Mouse (Mus musculus) left cerebral cortex, postnatal 36 days (tissue): Measurements from ENCODE around the gene Luc7l2. TPM values are rescaled to one million over a fixed set of nuclear protein-coding genes. Genes with fewer than 3 reads are reported as not detected.

Experiments used
- DNase-seq, 2 experiments: peaks; one replicate each; pipeline ENCODE4 v3.0.0; 2021 to 2022; ENCODE audit warnings: low spot score in 2 of 2, mixed read lengths in 1 of 2
- intact Hi-C: fragments of 180-260 bp; cut with DNase I; formaldehyde crosslinking; loops from one replicate; pipeline ENCODE4 v1.15.1; 2025
- total RNA-seq, 2 experiments: library from RNA; stranded (reverse); gene quantifications; 2 replicates each; pipeline ENCODE4 v1.2.3; 2021

Gene Luc7l2
- total RNA-seq, 2 experiments from 2014 or later: 124 to 217 TPM

DNA sequence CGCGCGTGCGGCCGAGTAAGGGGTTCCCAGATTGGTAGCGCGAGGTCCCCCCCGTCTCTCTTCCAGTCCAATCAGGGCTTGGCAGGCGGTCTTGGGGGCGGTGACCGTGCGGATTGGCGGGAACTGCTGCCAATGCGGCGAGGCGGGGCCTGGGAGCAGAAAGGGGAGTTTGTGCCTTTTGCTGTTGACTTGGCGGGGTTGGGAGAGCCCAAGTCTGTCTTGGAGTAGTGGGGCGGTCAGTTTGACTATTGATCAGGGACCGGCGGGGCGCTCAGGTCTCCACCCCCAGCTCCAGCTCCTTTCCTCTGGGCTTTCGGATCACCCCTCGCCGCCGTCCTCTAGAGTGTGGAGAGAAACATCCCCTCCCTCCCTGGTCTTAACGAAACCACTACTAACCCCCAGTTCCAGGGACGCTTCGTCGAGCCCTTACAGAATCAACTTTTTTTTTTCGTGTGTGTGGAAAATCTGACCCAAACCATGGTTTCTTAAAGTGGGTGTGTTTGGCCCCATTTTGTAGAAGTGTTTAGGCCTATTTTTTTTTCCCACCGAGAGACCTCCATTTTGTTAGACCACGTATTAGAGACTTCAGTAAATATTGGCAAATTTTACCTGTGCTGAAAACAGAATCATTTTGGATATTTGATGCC is 978 bp downstream of the Luc7l2 start:
- intact Hi-C loops: loop anchor here (1.0 kb wide), 1 partner anchor 19 kb away; the partner anchor contains the start of gene Fmc1
- DNase-seq: peak; percentile 97

GRCm38 (mm10) chr6:38552636-38553000 is 1.5 kb downstream of the Luc7l2 start:
- DNase-seq: no peak
- intact Hi-C loops: no loop called here

- intact Hi-C loops: no loop called here
- DNase-seq: no peak
Measured at GRCm38 (mm10) chr6:38576096-38576495, 25.0 kb downstream of the Luc7l2 start.

- intact Hi-C loops: no loop called here
- no peak for DNase-seq
Measured at GRCm38 (mm10) chr6:38580112-38580857, 29.2 kb downstream of the Luc7l2 start.

- no peak for DNase-seq
- intact Hi-C loops: no loop called here
Measured at GRCm38 (mm10) chr6:38581711-38582110, 30.6 kb downstream of the Luc7l2 start.

DNA sequence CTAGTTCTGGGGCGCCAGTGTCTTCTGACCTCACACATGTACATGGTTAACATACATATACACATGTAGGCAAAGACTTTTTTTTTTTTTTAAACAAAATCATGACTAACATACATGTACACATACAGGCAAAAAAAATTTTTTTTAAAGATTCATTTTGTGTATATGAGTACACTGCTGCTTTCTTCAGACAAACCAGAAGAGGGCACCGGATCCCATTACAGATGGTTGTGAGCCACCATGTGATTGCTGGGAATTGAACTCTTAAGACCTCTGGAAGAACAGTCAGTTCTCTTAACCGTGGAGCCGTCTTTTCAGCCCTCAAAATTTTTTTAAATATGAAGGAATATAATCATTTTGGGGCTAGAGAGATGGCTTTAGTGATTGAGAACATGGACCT is 46.3 kb downstream of the Luc7l2 start:
- intact Hi-C loops: no loop called here
- DNase-seq: no peak

- no peak for DNase-seq
- intact Hi-C loops: no loop called here
Measured at GRCm38 (mm10) chr6:38609892-38610291, 58.8 kb downstream of the Luc7l2 start.

GRCm38 (mm10) chr6:38622406-38622805 is 71.3 kb downstream of the Luc7l2 start:
- DNase-seq: no peak
- intact Hi-C loops: no loop called here

DNA sequence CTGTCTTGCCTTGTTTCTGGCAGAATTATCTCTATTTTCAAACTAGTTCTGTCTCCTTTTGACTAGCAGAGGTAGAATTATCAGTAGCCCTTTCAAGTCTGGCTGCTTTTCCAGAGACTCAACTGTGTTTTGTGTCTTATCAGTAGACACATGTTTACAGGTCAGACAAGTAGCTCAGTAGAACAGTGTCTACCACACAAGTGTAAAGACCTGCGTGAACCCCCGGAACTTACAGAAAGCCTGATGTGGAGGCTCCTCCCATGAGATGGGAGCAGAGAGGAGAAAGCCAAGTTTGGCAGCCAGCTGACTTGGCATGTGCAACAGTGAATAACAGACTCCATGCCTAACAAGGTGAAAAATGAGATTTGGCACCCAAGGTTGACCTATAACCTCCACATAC is 72.3 kb downstream of the Luc7l2 start:
- intact Hi-C loops: no loop called here
- DNase-seq: no peak

DNA sequence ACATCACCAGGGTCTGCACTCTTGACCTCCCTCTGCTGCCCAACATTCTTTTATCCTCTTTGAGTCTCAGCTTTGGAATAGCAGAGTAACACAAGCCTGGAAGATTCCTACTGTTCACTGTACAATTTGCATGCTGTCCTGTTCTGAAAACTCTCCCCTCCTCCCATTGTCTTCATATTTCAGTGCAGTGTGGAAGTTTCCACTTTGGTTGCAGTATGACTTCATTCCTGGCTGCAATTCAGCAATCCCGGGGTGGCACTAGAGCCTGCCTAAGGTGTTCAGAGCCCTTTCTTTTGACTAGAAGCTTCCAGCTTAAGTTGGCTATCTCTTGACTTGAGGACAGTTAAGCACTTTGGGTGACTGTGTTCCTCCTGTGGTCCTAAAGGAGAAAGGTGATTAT is 73.3 kb downstream of the Luc7l2 start:
- peak in 1 of 2 experiments; percentile 17 for DNase-seq
- intact Hi-C loops: no loop called here

- DNase-seq: peak in 1 of 2 experiments; percentile 3
- intact Hi-C loops: no loop called here
Measured at GRCm38 (mm10) chr6:38626086-38626485, 75.0 kb downstream of the Luc7l2 start.

DNA sequence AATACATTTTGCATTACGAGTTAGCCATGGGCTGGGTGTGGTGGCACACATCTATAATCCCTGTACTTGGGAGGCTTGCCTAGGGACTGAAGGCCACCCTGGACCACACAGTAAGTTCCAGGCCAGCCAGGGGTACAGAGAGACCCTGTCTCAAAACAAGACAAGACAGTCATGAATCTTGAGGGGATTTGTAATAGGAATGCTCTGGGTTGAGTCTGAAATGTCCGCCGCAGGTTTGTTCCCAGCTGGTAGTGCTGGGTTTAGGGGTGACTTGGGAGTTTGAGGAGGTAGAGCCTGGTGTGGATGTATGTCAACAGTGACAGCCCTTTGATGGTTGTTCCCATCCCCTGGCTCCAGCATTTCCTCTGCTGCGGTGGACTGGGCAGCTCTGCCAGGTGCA is 75.9 kb downstream of the Luc7l2 start:
- intact Hi-C loops: no loop called here
- DNase-seq: no peak

DNA sequence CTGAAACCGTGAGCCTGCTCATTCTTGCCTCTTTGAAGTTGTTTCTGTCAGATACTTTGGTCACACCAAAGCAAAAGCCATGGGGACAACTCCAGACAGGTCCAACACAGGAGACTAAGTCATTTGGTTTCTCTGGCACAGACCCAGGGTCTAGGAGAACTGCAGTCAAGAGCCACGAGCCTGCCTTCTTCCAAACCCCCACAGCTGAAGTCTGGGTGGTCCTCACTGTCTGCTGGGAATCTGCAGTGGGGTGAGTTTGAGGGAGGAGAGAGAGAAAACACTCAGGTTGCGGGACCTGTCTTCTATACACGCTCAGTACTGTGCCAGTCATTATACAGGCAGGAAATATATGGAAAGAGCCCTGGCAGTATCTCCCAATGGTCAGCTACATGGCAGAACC is 76.4 kb downstream of the Luc7l2 start:
- no peak for DNase-seq
- intact Hi-C loops: no loop called here

DNA sequence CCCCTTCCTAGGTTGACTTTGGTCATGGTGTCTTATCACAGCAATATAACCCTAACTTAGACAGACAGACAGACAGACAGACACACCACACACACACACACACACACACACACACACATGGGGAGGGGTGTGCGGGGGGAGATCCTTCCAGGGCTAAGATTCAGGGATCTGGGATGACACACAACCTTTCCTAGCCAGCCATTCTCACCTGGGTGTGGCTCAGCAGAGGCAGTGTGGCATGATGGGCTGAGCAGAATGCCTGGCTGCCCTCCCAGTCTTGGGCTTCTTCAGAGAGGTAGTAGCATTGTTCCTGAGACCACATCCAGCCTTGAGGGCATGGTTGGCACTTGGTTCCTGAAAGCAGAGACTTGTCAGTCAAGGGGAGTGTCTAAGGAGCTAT is 78.4 kb downstream of the Luc7l2 start:
- intact Hi-C loops: no loop called here
- no peak for DNase-seq

- no peak for DNase-seq
- intact Hi-C loops: no loop called here
Measured at GRCm38 (mm10) chr6:38632826-38633225, 81.7 kb downstream of the Luc7l2 start.

- intact Hi-C loops: no loop called here
- no peak for DNase-seq
Measured at GRCm38 (mm10) chr6:38634461-38634860, 83.3 kb downstream of the Luc7l2 start.

GRCm38 (mm10) chr6:38635941-38636851 is 85.1 kb downstream of the Luc7l2 start:
- DNase-seq: peak; percentile 22 to 43

DNA sequence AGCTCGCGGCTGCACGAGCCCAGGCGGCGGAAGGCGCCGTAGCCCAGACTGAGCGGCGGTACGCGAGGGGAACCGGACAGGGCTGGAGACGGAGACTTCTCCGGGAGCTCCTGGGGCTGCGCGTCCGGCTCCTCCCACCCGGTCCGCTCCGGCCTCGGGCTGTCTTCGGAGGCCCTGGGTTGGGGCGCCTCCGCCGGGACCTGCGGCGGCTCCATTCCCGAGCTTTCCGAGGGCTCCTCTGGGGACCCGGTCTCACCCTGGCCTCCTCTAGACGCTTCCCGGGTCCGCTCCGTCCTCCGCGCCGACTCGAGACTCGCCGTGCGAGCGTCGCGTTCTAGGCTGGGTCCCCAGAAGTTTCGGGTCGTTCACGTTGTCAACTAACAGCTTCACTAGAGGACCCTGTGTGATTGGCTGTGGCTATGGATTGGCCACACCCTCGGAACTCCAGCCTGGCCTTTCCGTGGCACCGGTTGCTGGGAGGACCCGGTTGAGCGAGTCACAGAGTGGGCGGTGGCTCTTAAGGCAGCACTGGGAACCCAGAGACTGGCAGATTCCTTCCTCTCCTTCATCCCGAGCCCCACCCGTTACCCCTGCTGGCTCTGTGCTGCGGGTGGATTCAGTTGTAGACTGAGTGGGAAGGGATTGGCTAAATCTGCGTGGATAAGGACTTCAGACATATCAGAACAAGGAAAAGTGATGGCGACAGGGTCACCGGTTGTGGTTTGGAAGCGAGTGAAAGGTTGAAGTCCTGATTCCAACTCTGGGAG is 85.9 kb downstream of the Luc7l2 start, which contains the start of gene Klrg2:
Klrg2 (minus strand) TSS at position 391 of the 767 bp plus-strand sequence.
- DNase-seq: peak; percentile 12 to 34

More at GRCm38 (mm10) chr6:38635941-38636851, 85.1 kb downstream of the Luc7l2 start:
- intact Hi-C loops: no loop called here

DNA sequence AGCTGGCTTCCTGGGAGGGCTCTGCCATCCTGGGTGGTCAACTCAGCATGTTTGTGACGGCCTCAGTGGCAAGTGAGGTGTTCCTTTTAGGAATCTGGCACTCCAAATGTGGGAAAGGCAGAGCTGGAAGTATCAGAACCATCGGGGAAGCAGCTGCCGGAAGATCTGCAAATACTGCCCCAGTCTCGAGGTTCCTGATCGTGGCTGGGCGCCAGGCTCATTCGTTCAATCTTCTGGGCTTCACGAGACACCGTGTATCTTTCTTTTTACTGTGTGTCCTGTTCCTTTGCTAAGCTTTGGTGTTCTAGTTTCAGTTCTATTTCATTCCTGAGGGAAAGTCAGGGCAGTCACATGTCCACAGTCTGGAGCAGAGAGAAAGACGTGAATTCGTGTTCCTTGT is 89.3 kb downstream of the Luc7l2 start:
- DNase-seq: no peak

More for the DNA sequence above, 85.9 kb downstream of the Luc7l2 start, which contains the start of gene Klrg2:
- intact Hi-C loops: no loop called here

More for the DNA sequence above, 89.3 kb downstream of the Luc7l2 start:
- intact Hi-C loops: no loop called here
